26 mouse cellular contexts compared by ENCODE assay signal in genomic region chr3:85991140-85991801, GRCm38 (mm10). TPM values are rescaled to one million over a fixed set of nuclear protein-coding genes. Genes with fewer than 3 reads are reported as not detected.
DNase-seq lines count a peak whose midpoint lies in the region; ATAC-seq and TF ChIP-seq lines count a peak whose summit lies in the region.
"Had no signal": no experiment of that assay in that cellular context is flagged by ENCODE, and none has a peak within 500 bp of the region (broad histone marks: within the 10 kb centered on the region; RNA-seq: fewer than 3 reads in every experiment).

No protein-coding gene starts in this region.

- 0 out of 2 replicates have a peak overlapping the region, but pooled peaks have one; percentile 24 for H3K27ac ChIP-seq in intestine, embryonic 16.5 days (ENCODE audit: low read length)
- H3K27ac ChIP-seq in intestine, embryonic 15.5 days = no peak overlapping the region
- peak overlapping the region; percentile 26 for H3K27ac ChIP-seq in MEL (ENCODE audit: control insufficient read depth, low read depth, low read length)
- peak overlapping the region; percentile 87 for H3K27ac ChIP-seq in liver, embryonic 11.5 days (ENCODE audit: low read depth, low read length)
- H3K27ac ChIP-seq: embryonic facial prominence, embryonic 15.5 days; forebrain, embryonic 13.5 days; heart, adult 2 months; limb, embryonic 12.5 days; midbrain, embryonic 15.5 days had no signal

- peak; percentile 62 for DNase-seq in MEL (ENCODE audit: low read depth, low spot score)
- no peak for DNase-seq in liver, embryonic 11.5 days (ENCODE audit: low spot score)
- DNase-seq in natural killer cell, adult 2 months (ENCODE audit: low spot score in 2 of 2) = no peak
- DNase-seq in gastrocnemius, postnatal 14 days = no peak
- no peak for DNase-seq in embryo, embryonic 9.5 days (ENCODE audit: extremely low spot score)
- DNase-seq: adrenal gland, adult 8-10 months; cerebellum, adult 11-12 months; cerebellum, postnatal 25 days; embryo, embryonic 11 days; gastrocnemius, postnatal 25 days; heart, adult 2 months; right cerebral cortex, postnatal 4 days had no signal

- H3K9ac ChIP-seq in intestine, embryonic 16.5 days (ENCODE audit: low read depth, low read length) = no peak overlapping the region
- H3K9ac ChIP-seq in intestine, embryonic 15.5 days = no peak overlapping the region
- peak overlapping the region; percentile 23 for H3K9ac ChIP-seq in MEL (ENCODE audit: control insufficient read depth, low read depth, low read length, poor library complexity, severe bottlenecking)
- peak overlapping the region; percentile 62 for H3K9ac ChIP-seq in liver, embryonic 11.5 days (ENCODE audit: low read depth, low read length)
- H3K9ac ChIP-seq: embryonic facial prominence, embryonic 15.5 days; forebrain, embryonic 13.5 days; limb, embryonic 12.5 days; midbrain, embryonic 15.5 days had no signal

- peaks cover 16% of the 10 kb centered on the region for H3K4me1 ChIP-seq in intestine, embryonic 16.5 days (ENCODE audit: control insufficient read depth, insufficient read depth, low read length)
- peaks cover 11% of the 10 kb centered on the region for H3K4me1 ChIP-seq in intestine, embryonic 15.5 days (replicated peaks)
- H3K4me1 ChIP-seq in MEL (ENCODE audit: control insufficient read depth in 1 of 2, insufficient read depth in 2 of 2, low read length in 2 of 2) = peaks cover 3 to 16% of the 10 kb centered on the region in 2 experiments
- H3K4me1 ChIP-seq in liver, embryonic 11.5 days (replicated peaks; ENCODE audit: control insufficient read depth, insufficient read depth, low read length) = peaks cover 30% of the 10 kb centered on the region
- H3K4me1 ChIP-seq: forebrain, embryonic 13.5 days; midbrain, embryonic 15.5 days had no signal

- 58% methylated on average over 6 of the region's 6 CpGs for WGBS in intestine, embryonic 16.5 days
- WGBS in intestine, embryonic 15.5 days = 61% methylated on average over 6 of the region's 6 CpGs
- WGBS in liver, embryonic 11.5 days = 39% methylated on average over 6 of the region's 6 CpGs

- no peaks in the 10 kb centered on the region for H3K27me3 ChIP-seq in intestine, embryonic 16.5 days (replicated peaks; ENCODE audit: control insufficient read depth, insufficient read depth, low read length)
- H3K27me3 ChIP-seq in intestine, embryonic 15.5 days (replicated peaks) = no peaks in the 10 kb centered on the region
- H3K27me3 ChIP-seq in MEL (ENCODE audit: control insufficient read depth in 1 of 2, insufficient read depth in 2 of 2, low read length in 2 of 2) = no peaks in the 10 kb centered on the region
- no peaks in the 10 kb centered on the region for H3K27me3 ChIP-seq in liver, embryonic 11.5 days (replicated peaks; ENCODE audit: control insufficient read depth, insufficient read depth, low read length)
- H3K27me3 ChIP-seq: embryonic facial prominence, embryonic 15.5 days; forebrain, embryonic 13.5 days; limb, embryonic 12.5 days; midbrain, embryonic 15.5 days; Patski had no signal

- H3K9me3 ChIP-seq in intestine, embryonic 16.5 days (ENCODE audit: control insufficient read depth, low read length) = no peaks in the 10 kb centered on the region
- no peaks in the 10 kb centered on the region for H3K9me3 ChIP-seq in intestine, embryonic 15.5 days
- no peaks in the 10 kb centered on the region for H3K9me3 ChIP-seq in MEL (replicated peaks; ENCODE audit: insufficient read depth, low read length)
- H3K9me3 ChIP-seq in liver, embryonic 11.5 days (ENCODE audit: control insufficient read depth, low read length) = no peaks in the 10 kb centered on the region
- H3K9me3 ChIP-seq: embryonic facial prominence, embryonic 15.5 days; forebrain, embryonic 13.5 days; limb, embryonic 12.5 days; midbrain, embryonic 15.5 days had no signal

- peaks cover 5% of the 10 kb centered on the region; the same call in 1 of the 2 replicates for H3K36me3 ChIP-seq in intestine, embryonic 16.5 days (ENCODE audit: control insufficient read depth, insufficient read depth, low read length)
- H3K36me3 ChIP-seq in intestine, embryonic 15.5 days = no peaks in the 10 kb centered on the region
- H3K36me3 ChIP-seq in MEL (ENCODE audit: control insufficient read depth in 1 of 2, insufficient read depth in 2 of 2, low read length in 2 of 2) = peaks cover 0 to 12% of the 10 kb centered on the region in 2 experiments; a peak in 2 of 4 replicates
- H3K36me3 ChIP-seq in liver, embryonic 11.5 days (ENCODE audit: control insufficient read depth, insufficient read depth, low read length) = no peaks in the 10 kb centered on the region
- H3K36me3 ChIP-seq: embryonic facial prominence, embryonic 15.5 days; midbrain, embryonic 15.5 days had no signal

- no peak for TF ChIP-seq CTCF in MEL (IDR thresholded peaks at IDR 0.05 in 2 of 3, conservative IDR thresholded peaks at IDR 0.05 in 1 of 3; ENCODE audit: control insufficient read depth in 1 of 3, insufficient read depth in 1 of 3, low read depth in 2 of 3, low read length in 3 of 3, poor library complexity in 1 of 3, severe bottlenecking in 1 of 3)

- intact Hi-C loops in gastrocnemius, postnatal 14 days (cut with DNase I; ENCODE audit: low total_unique reads) = no loop called here

- no peaks in the 10 kb centered on the region for H3K79me2 ChIP-seq in MEL (ENCODE audit: control insufficient read depth, insufficient read depth, low read length, poor library complexity)

- ATAC-seq in intestine, embryonic 16.5 days = 0 out of 2 replicates have a peak, but pooled peaks have one; percentile 6
- no peak for ATAC-seq in intestine, embryonic 15.5 days
- ATAC-seq in liver, embryonic 11.5 days (replicated peaks; ENCODE audit: low FRiP score) = peak; percentile 87
- ATAC-seq in megakaryocyte progenitor cell, adult 5-6 weeks (replicated peaks; ENCODE audit: poor library complexity) = peak; percentile 58
- ATAC-seq: forebrain, embryonic 13.5 days; midbrain, embryonic 15.5 days; Patski had no signal

- no peak overlapping the region for H3K4me2 ChIP-seq in intestine, embryonic 16.5 days (ENCODE audit: low read depth, low read length)
- H3K4me2 ChIP-seq in intestine, embryonic 15.5 days (replicated peaks) = no peak overlapping the region
- H3K4me2 ChIP-seq in liver, embryonic 11.5 days = peak overlapping the region; percentile 53
- H3K4me2 ChIP-seq: embryonic facial prominence, embryonic 15.5 days; forebrain, embryonic 13.5 days; limb, embryonic 12.5 days; midbrain, embryonic 15.5 days had no signal

- no peak overlapping the region for H3K4me3 ChIP-seq in intestine, embryonic 16.5 days (ENCODE audit: low read length)
- H3K4me3 ChIP-seq in intestine, embryonic 15.5 days (replicated peaks) = no peak overlapping the region
- peak overlapping the region; percentile 2 to 34 for H3K4me3 ChIP-seq in MEL (ENCODE audit: control insufficient read depth in 1 of 2, insufficient read depth in 1 of 2, low read depth in 2 of 2, low read length in 2 of 2)
- 0 out of 2 replicates have a peak overlapping the region, but pooled peaks have one; percentile 12 for H3K4me3 ChIP-seq in liver, embryonic 11.5 days (ENCODE audit: low read depth, low read length)
- H3K4me3 ChIP-seq: embryonic facial prominence, embryonic 15.5 days; forebrain, embryonic 13.5 days; heart, adult 2 months; limb, embryonic 12.5 days; midbrain, embryonic 15.5 days had no signal

- peak; percentile 65 to 74; a peak in 3 of 4 replicates for TF ChIP-seq EP300 in MEL (IDR thresholded peaks at IDR 0.05; ENCODE audit: low read depth in 1 of 2, low read length in 2 of 2)

- no peak for TF ChIP-seq RAD21 in MEL (IDR thresholded peaks at IDR 0.05; ENCODE audit: low read depth, low read length)

- no peak for TF ChIP-seq POLR2A in MEL (IDR thresholded peaks at IDR 0.05; ENCODE audit: control insufficient read depth in 1 of 2, insufficient read depth in 1 of 2, low read depth in 1 of 2, low read length in 2 of 2, poor library complexity in 1 of 2)

TF ChIP-seq in MEL, 35 proteins besides CTCF, POLR2A, EP300 and RAD21 (continues in another document):
- TF ChIP-seq NRF1 (IDR thresholded peaks at IDR 0.05; ENCODE audit: insufficient read depth, low read depth, low read length, poor library complexity, severe bottlenecking) = no peak
- TF ChIP-seq GATA1 (IDR thresholded peaks at IDR 0.05; ENCODE audit: low read depth, low read length) = peak; percentile 72
- TF ChIP-seq TBP (IDR thresholded peaks at IDR 0.05; ENCODE audit: low read depth, low read length) = no peak
- no peak for TF ChIP-seq SMC3 (IDR thresholded peaks at IDR 0.05; ENCODE audit: low read depth, low read length)
- TF ChIP-seq RCOR1 (IDR thresholded peaks at IDR 0.05; ENCODE audit: low read depth, low read length) = peak; percentile 51; the same call in 1 of the 2 replicates
- no peak for TF ChIP-seq ZMIZ1 (IDR thresholded peaks at IDR 0.05; ENCODE audit: low read depth, low read length)
- no peak for TF ChIP-seq MYB (IDR thresholded peaks at IDR 0.05; ENCODE audit: low read depth, low read length)
- no peak for TF ChIP-seq POLR2AphosphoS5 (IDR thresholded peaks at IDR 0.05; ENCODE audit: borderline replicate concordance, low read depth, low read length)
- 0 out of 2 replicates have a peak, but pooled peaks have one; percentile 9 for TF ChIP-seq MXI1 (IDR thresholded peaks at IDR 0.05; ENCODE audit: low read depth, low read length)
- TF ChIP-seq SIN3A (IDR thresholded peaks at IDR 0.05; ENCODE audit: low read length) = no peak

RNA-seq across cellular contexts. Expression of gene Prss48, which starts 11.0 kb away (rescaled TPM):
- polyA plus RNA-seq in intestine, embryonic 16.5 days (2015; fragmentation: Nextera tagmentation; extraction: Ambion mirVana) = not detected in 2 replicates
- 0.15 and 0.47 TPM in 2 replicates for polyA plus RNA-seq in intestine, embryonic 15.5 days (2015; fragmentation: Nextera tagmentation; extraction: Ambion mirVana)
- total RNA-seq in MEL (2012; rRNA removed) = not detected in 2 replicates
- polyA plus RNA-seq in MEL (2012; ENCODE audit: insufficient read depth in 1 of 2, insufficient read length in 2 of 2, low read depth in 1 of 2, low replicate concordance in 2 of 2, missing spikeins in 1 of 2) = not detected
- 0.30 TPM in 1 of 2 replicates, not detected in the other for polyA plus RNA-seq in liver, embryonic 11.5 days (2014; fragmentation: Nextera tagmentation; extraction: Ambion mirVana)
- total RNA-seq in megakaryocyte progenitor cell, adult 5-6 weeks (2015) = not detected in 2 replicates
- total RNA-seq in megakaryocyte progenitor cell, adult 5-6 weeks (2017) = not detected in 2 replicates
- not detected for total RNA-seq in gastrocnemius, postnatal 14 days (2021)
- total RNA-seq: adrenal gland, adult 8-10 months; gastrocnemius, postnatal 25 days; heart, adult 2 months; layer of hippocampus, postnatal 25 days; left cerebral cortex, postnatal 10 days had no signal
- polyA plus RNA-seq: embryonic facial prominence, embryonic 15.5 days; forebrain, embryonic 13.5 days; frontal cortex, adult 2 months; heart, adult 2 months; heart, postnatal 0 days; kidney, embryonic 14.5 days; large intestine, adult 2 months; limb, embryonic 12.5 days; midbrain, embryonic 15.5 days; Patski had no signal

RNA-seq across cellular contexts. Expression of gene Sh3d19, which starts 20.4 kb away (rescaled TPM):
- 27.5 and 35.6 TPM in 2 replicates for polyA plus RNA-seq in intestine, embryonic 16.5 days (2015; fragmentation: Nextera tagmentation; extraction: Ambion mirVana)
- polyA plus RNA-seq in intestine, embryonic 15.5 days (2015; fragmentation: Nextera tagmentation; extraction: Ambion mirVana) = 41.6 and 43.6 TPM in 2 replicates
- 2.2 and 4.0 TPM in 2 replicates for total RNA-seq in MEL (2012; rRNA removed)
- polyA plus RNA-seq in MEL (2012; ENCODE audit: insufficient read depth in 1 of 2, insufficient read length in 2 of 2, low read depth in 1 of 2, low replicate concordance in 2 of 2, missing spikeins in 1 of 2) = 1 to 10 TPM in 1 of 2 experiments, not detected in 1; 4.8 TPM
- polyA plus RNA-seq in liver, embryonic 11.5 days (2014; fragmentation: Nextera tagmentation; extraction: Ambion mirVana) = 17.9 and 20.7 TPM in 2 replicates
- 3.3 and 3.6 TPM in 2 replicates for total RNA-seq in megakaryocyte progenitor cell, adult 5-6 weeks (2015)
- 6.8 and 10.0 TPM in 2 replicates for total RNA-seq in megakaryocyte progenitor cell, adult 5-6 weeks (2017)
- total RNA-seq in gastrocnemius, postnatal 14 days (2021) = 10 to 100 TPM; 23.1 to 23.2 TPM

Comparison
In these comparisons a context has a peak if more than half of its experiments do, and no peak if none do; other contexts are left out.
1. H3K4me3 ChIP-seq: peak in MEL (2 of 2) and liver, embryonic 11.5 days (single experiment); none in intestine, embryonic 16.5 days (single experiment) and intestine, embryonic 15.5 days (single experiment).
2. H3K9ac ChIP-seq: peak in MEL (single experiment) and liver, embryonic 11.5 days (single experiment); none in intestine, embryonic 16.5 days (single experiment) and intestine, embryonic 15.5 days (single experiment).